Mouse (Mus musculus) liver, embryonic 14.5 days (tissue): ENCODE data around the gene Cdh13. TPM values are rescaled to one million over a fixed set of nuclear protein-coding genes. Genes with fewer than 3 reads are reported as not detected.

Experiments
- ATAC-seq: fragments of 200-750 bp; cut with Nextera tagmentation; 2 replicates; pipeline ENCODE4 v1.8.0; 2017; ENCODE audit warnings: moderate number of reproducible peaks, mild to moderate bottlenecking, moderate library complexity; ENCODE audit not compliant: insufficient read depth
- DNase-seq, 3 experiments: peaks; one replicate each; pipeline ENCODE4 v3.0.0-alpha.2; 2012 to 2013; ENCODE audit warnings: low read depth in 3 of 3, low spot score in 3 of 3
- H3K27ac ChIP-seq: fragments of 300-500 bp; sonication (generic); 2 replicates; pipeline ENCODE4 v1.5.1; 2014; ENCODE audit warnings: moderate library complexity, mild to moderate bottlenecking, control low read depth, inconsistent platforms
- H3K27me3 ChIP-seq: fragments of 300-500 bp; sonication (generic); 2 replicates; pipeline ENCODE4 v1.6.1; 2014; ENCODE audit warnings: mild to moderate bottlenecking, low read length, moderate library complexity; ENCODE audit not compliant: control insufficient read depth, insufficient read depth
- H3K36me3 ChIP-seq: fragments of 300-500 bp; sonication (generic); replicated peaks from 2 replicates; pipeline ENCODE4 v1.6.1; 2014; ENCODE audit warnings: low read depth; ENCODE audit not compliant: control insufficient read depth, insufficient read depth
- H3K4me1 ChIP-seq, 2 experiments: fragments of 200-500 bp in 1 of 2; fragments of 300-500 bp in 1 of 2; sonication (generic) in 1 of 2; replicated peaks; 2 replicates each; pipeline ENCODE4 v1.6.1; 2012 to 2014; ENCODE audit warnings: antibody characterized with exemption in 1 of 2, inconsistent platforms in 1 of 2, low read length in 1 of 2; ENCODE audit not compliant: control insufficient read depth in 2 of 2, insufficient read depth in 2 of 2
- H3K4me2 ChIP-seq: fragments of 300-500 bp; sonication (generic); 2 replicates; pipeline ENCODE4 v1.6.1; 2014; ENCODE audit warnings: low read depth, mild to moderate bottlenecking, control low read depth, moderate library complexity
- H3K4me3 ChIP-seq, 2 experiments: fragments of 200-500 bp in 1 of 2; fragments of 300-500 bp in 1 of 2; sonication (generic) in 1 of 2; 2 replicates each; pipeline ENCODE4 v1.5.1; 2012 to 2014; ENCODE audit warnings: low read depth in 2 of 2, low read length in 2 of 2, mild to moderate bottlenecking in 2 of 2, control low read depth in 1 of 2, inconsistent platforms in 1 of 2, moderate library complexity in 1 of 2; ENCODE audit not compliant: insufficient read depth in 1 of 2
- H3K9ac ChIP-seq: fragments of 300-500 bp; sonication (generic); replicated peaks from 2 replicates; pipeline ENCODE4 v1.6.1; 2014; ENCODE audit warnings: mild to moderate bottlenecking, control low read depth, moderate library complexity
- H3K9me3 ChIP-seq: fragments of 300-500 bp; sonication (generic); 2 replicates; pipeline ENCODE4 v1.6.1; 2016; ENCODE audit warnings: low read length, mixed read lengths; ENCODE audit not compliant: control insufficient read depth
- CTCF ChIP-seq: IDR thresholded peaks from 2 replicates; pipeline ENCODE4 v1.5.1; 2016; ENCODE audit warnings: antibody characterized with exemption, low read depth, control low read depth
- EP300 ChIP-seq: IDR thresholded peaks from 2 replicates; pipeline ENCODE4 v1.6.1; 2016; ENCODE audit warnings: antibody characterized with exemption, low read depth
- WGBS: fragments of 180-500 bp; shearing (Covaris S2); extraction: QIAGEN DNeasy Blood & Tissue Kit; methylation state at CpG from one replicate; pipeline ENCODE4 v1.1.7; 2014; ENCODE audit not compliant: insufficient replicate concordance; 5-methylcytosine and 5-hydroxymethylcytosine counted together
- polyA plus RNA-seq, 2 experiments: library from polyadenylated mRNA; depleted of rRNA in 1 of 2; stranded (reverse) in 1 of 2; unstranded in 1 of 2; fragments of >200 nt; fragmentation: Nextera tagmentation in 1 of 2; extraction: Ambion mirVana in 1 of 2; gene quantifications; 2 replicates each; pipeline versions ENCODE4 v1.2.1 to v1.2.3; 2012 to 2014

Gene Cdh13
- polyA plus RNA-seq, 2 experiments: 0.15 to 0.43 TPM

- ATAC-seq (no peak), DNase-seq (no peak)
- H3K27me3 ChIP-seq: no peaks in the 10 kb centered on the region
- no peak overlapping the region for H3K27ac ChIP-seq
- no peak overlapping the region for H3K4me3 ChIP-seq
- H3K9me3 ChIP-seq: no peaks in the 10 kb centered on the region
- no peak overlapping the region for H3K9ac ChIP-seq
- TF ChIP-seq CTCF: no peak
- TF ChIP-seq EP300: no peak
- no peak overlapping the region for H3K4me2 ChIP-seq
- 51% methylated on average over 4 of the region's 4 CpGs for WGBS
- no peaks in the 10 kb centered on the region for H3K4me1 ChIP-seq
- no peaks in the 10 kb centered on the region for H3K36me3 ChIP-seq
Measured at GRCm38 (mm10) chr8:118353022-118353421, 69.5 kb downstream of the Cdh13 start.

GRCm38 (mm10) chr8:118357067-118357466, 73.5 kb downstream of the Cdh13 start:
- Histone ChIP-seq H3K4me1 (no peaks in the 10 kb centered on the region), H3K9me3 (no peaks in the 10 kb centered on the region), H3K27ac (no peak overlapping the region), H3K36me3 (no peaks in the 10 kb centered on the region), H3K4me3 (no peak overlapping the region), H3K4me2 (no peak overlapping the region), H3K27me3 (no peaks in the 10 kb centered on the region), H3K9ac (no peak overlapping the region)
- DNase-seq: no peak
- ATAC-seq: no peak
- no peak for TF ChIP-seq CTCF
- TF ChIP-seq EP300: no peak
- whole genome bisulfite sequencing: 67% methylated on average over 5 of the region's 5 CpGs

- H3K36me3 ChIP-seq: no peaks in the 10 kb centered on the region
- DNase-seq: no peak
- no peak overlapping the region for H3K4me3 ChIP-seq
- H3K27ac ChIP-seq: no peak overlapping the region
- WGBS: 69% methylated on average over 7 of the region's 7 CpGs
- H3K9ac ChIP-seq: no peak overlapping the region
- no peak for TF ChIP-seq CTCF
- TF ChIP-seq EP300: no peak
- ATAC-seq: no peak
- no peaks in the 10 kb centered on the region for H3K4me1 ChIP-seq
- no peak overlapping the region for H3K4me2 ChIP-seq
- H3K27me3 ChIP-seq: no peaks in the 10 kb centered on the region
- H3K9me3 ChIP-seq: no peaks in the 10 kb centered on the region
Measured at GRCm38 (mm10) chr8:118357596-118357995, 74.1 kb downstream of the Cdh13 start.

- ATAC-seq: no peak
- Histone ChIP-seq H3K4me2 (no peak overlapping the region), H3K27me3 (no peaks in the 10 kb centered on the region), H3K9ac (no peak overlapping the region), H3K36me3 (no peaks in the 10 kb centered on the region), H3K9me3 (no peaks in the 10 kb centered on the region), H3K4me1 (no peaks in the 10 kb centered on the region), H3K27ac (no peak overlapping the region), H3K4me3 (no peak overlapping the region)
- TF ChIP-seq CTCF (no peak), EP300 (no peak)
- DNase-seq: no peak
- 56% methylated on average over 3 of the region's 3 CpGs for WGBS
Measured at GRCm38 (mm10) chr8:118363781-118364180, 80.2 kb downstream of the Cdh13 start.

GRCm38 (mm10) chr8:118373092-118373491, 89.6 kb downstream of the Cdh13 start:
- H3K9ac ChIP-seq: no peak overlapping the region
- no peaks in the 10 kb centered on the region for H3K4me1 ChIP-seq
- 60% methylated on average over 3 of the region's 3 CpGs for WGBS
- no peaks in the 10 kb centered on the region for H3K9me3 ChIP-seq
- ATAC-seq (no peak), DNase-seq (no peak)
- H3K27ac ChIP-seq: no peak overlapping the region
- no peaks in the 10 kb centered on the region for H3K27me3 ChIP-seq
- H3K36me3 ChIP-seq: no peaks in the 10 kb centered on the region
- H3K4me2 ChIP-seq: no peak overlapping the region
- TF ChIP-seq EP300 (no peak), CTCF (no peak)
- H3K4me3 ChIP-seq: no peak overlapping the region

- no peak overlapping the region for H3K27ac ChIP-seq
- no peak for TF ChIP-seq CTCF
- TF ChIP-seq EP300: no peak
- H3K4me1 ChIP-seq: no peaks in the 10 kb centered on the region
- WGBS: 65% methylated on average over 6 of the region's 6 CpGs
- no peak overlapping the region for H3K4me2 ChIP-seq
- DNase-seq (no peak), ATAC-seq (no peak)
- no peaks in the 10 kb centered on the region for H3K36me3 ChIP-seq
- H3K9ac ChIP-seq: no peak overlapping the region
- H3K27me3 ChIP-seq: no peaks in the 10 kb centered on the region
- H3K9me3 ChIP-seq: no peaks in the 10 kb centered on the region
- H3K4me3 ChIP-seq: no peak overlapping the region
Measured at GRCm38 (mm10) chr8:118374738-118375137, 91.2 kb downstream of the Cdh13 start.
